Mouse (Mus musculus): ENCODE measurements around the gene Pdzk1ip1. TPM values are rescaled to one million over a fixed set of nuclear protein-coding genes. Genes with fewer than 3 reads are reported as not detected.

The Pdzk1ip1 gene
- total RNA-seq, 1 experiment from 2014 or later, result 2.9 TPM

GRCm38 (mm10) chr4:115101682-115102081 lies 13.2 kb downstream of the Pdzk1ip1 start:
- ATAC-seq (ENCODE audit: extremely low read depth, insufficient number of reproducible peaks, low FRiP score, poor library complexity, severe bottlenecking), result peak; percentile 80

GRCm38 (mm10) chr4:115103510-115103909 lies 15.0 kb downstream of the Pdzk1ip1 start:
- no peak for ATAC-seq (ENCODE audit: extremely low read depth, insufficient number of reproducible peaks, low FRiP score, poor library complexity, severe bottlenecking)

GRCm38 (mm10) chr4:115111167-115111566 lies 22.7 kb downstream of the Pdzk1ip1 start:
- no peak for ATAC-seq (ENCODE audit: extremely low read depth, insufficient number of reproducible peaks, low FRiP score, poor library complexity, severe bottlenecking)

GRCm38 (mm10) chr4:115113266-115113665 lies 24.8 kb downstream of the Pdzk1ip1 start:
- no peak for ATAC-seq (ENCODE audit: extremely low read depth, insufficient number of reproducible peaks, low FRiP score, poor library complexity, severe bottlenecking)

GRCm38 (mm10) chr4:115119642-115120041 lies 31.1 kb downstream of the Pdzk1ip1 start:
- no peak for ATAC-seq (ENCODE audit: extremely low read depth, insufficient number of reproducible peaks, low FRiP score, poor library complexity, severe bottlenecking)

GRCm38 (mm10) chr4:115121162-115121561 lies 32.7 kb downstream of the Pdzk1ip1 start:
- ATAC-seq (ENCODE audit: extremely low read depth, insufficient number of reproducible peaks, low FRiP score, poor library complexity, severe bottlenecking), result no peak

GRCm38 (mm10) chr4:115121608-115122007 lies 33.1 kb downstream of the Pdzk1ip1 start:
- no peak for ATAC-seq (ENCODE audit: extremely low read depth, insufficient number of reproducible peaks, low FRiP score, poor library complexity, severe bottlenecking)

- no peak for ATAC-seq (ENCODE audit: extremely low read depth, insufficient number of reproducible peaks, low FRiP score, poor library complexity, severe bottlenecking)
Measured at GRCm38 (mm10) chr4:115123507-115123906, 35.0 kb downstream of the Pdzk1ip1 start.

GRCm38 (mm10) chr4:115124713-115125112 lies 36.2 kb downstream of the Pdzk1ip1 start:
- ATAC-seq (ENCODE audit: extremely low read depth, insufficient number of reproducible peaks, low FRiP score, poor library complexity, severe bottlenecking), result no peak

GRCm38 (mm10) chr4:115133085-115133484 lies 44.6 kb downstream of the Pdzk1ip1 start:
- no peak for ATAC-seq (ENCODE audit: extremely low read depth, insufficient number of reproducible peaks, low FRiP score, poor library complexity, severe bottlenecking)

GRCm38 (mm10) chr4:115133621-115134295 lies 45.2 kb downstream of the Pdzk1ip1 start, which contains the start of gene Cyp4x1:
Cyp4x1 (minus strand) TSS chr4:115134281.
- ATAC-seq (ENCODE audit: extremely low read depth, insufficient number of reproducible peaks, low FRiP score, poor library complexity, severe bottlenecking), result no peak

GRCm38 (mm10) chr4:115134296-115134630 lies 45.8 kb downstream of the Pdzk1ip1 start:
- ATAC-seq (ENCODE audit: extremely low read depth, insufficient number of reproducible peaks, low FRiP score, poor library complexity, severe bottlenecking), result no peak

Other genes with a start within 250 kb of the Pdzk1ip1 start
- 0.61 and 1.3 TPM in 2 replicates for gene Foxd2, start 179.8 kb upstream of the Pdzk1ip1 start, total RNA-seq (2017)
- not detected in 2 replicates for gene Foxe3, start 162.7 kb upstream of the Pdzk1ip1 start, total RNA-seq (2017)
- gene Cmpk1, start 101.5 kb upstream of the Pdzk1ip1 start, total RNA-seq (2017), result 62.5 and 78.5 TPM in 2 replicates
- 0.74 TPM in 1 of 2 replicates, not detected in the other for gene Stil, start 88.5 kb upstream of the Pdzk1ip1 start, total RNA-seq (2017)
- gene Tal1, start 32.3 kb upstream of the Pdzk1ip1 start, total RNA-seq (2017), result 1.5 and 1.6 TPM in 2 replicates
- gene Cyp4x1, start 45.6 kb downstream of the Pdzk1ip1 start, total RNA-seq (2017), result not detected in 2 replicates
- not detected in 2 replicates for gene Cyp4a29, start 153.4 kb downstream of the Pdzk1ip1 start, total RNA-seq (2017)
- gene Cyp4a12a, start 210.3 kb downstream of the Pdzk1ip1 start, total RNA-seq (2017), result not detected in 2 replicates